Mouse (Mus musculus): Measurements from ENCODE around the gene Scd4. TPM values are rescaled to one million over a fixed set of nuclear protein-coding genes. Genes with fewer than 3 reads are reported as not detected.
"Not testable (repeated sequence)": the region's sequence is repeated elsewhere in the genome, so short reads cannot be mapped to it uniquely, and the experiment has no call there.

The Scd4 gene
- total RNA-seq, 4 experiments from 2014 or later, result 2.6 to 5.1 (median 3.1) TPM

GRCm38 (mm10) chr19:44300520-44300919, 32.4 kb upstream of the Scd4 start:
- DNase-seq (ENCODE audit: low spot score), result no peak

- no peak for DNase-seq (ENCODE audit: low spot score)
Measured at GRCm38 (mm10) chr19:44301176-44301575, 31.7 kb upstream of the Scd4 start.

GRCm38 (mm10) chr19:44301671-44302305, 31.1 kb upstream of the Scd4 start:
- DNase-seq (ENCODE audit: low spot score), result no peak

GRCm38 (mm10) chr19:44302901-44303300, 30.0 kb upstream of the Scd4 start:
- DNase-seq (ENCODE audit: low spot score), result no peak

GRCm38 (mm10) chr19:44303502-44303901, 29.4 kb upstream of the Scd4 start:
- DNase-seq (ENCODE audit: low spot score), result no peak

- DNase-seq (ENCODE audit: low spot score), result no peak
Measured at GRCm38 (mm10) chr19:44304419-44304818, 28.5 kb upstream of the Scd4 start.

- DNase-seq (ENCODE audit: low spot score), result no peak
Measured at GRCm38 (mm10) chr19:44304851-44305510, 27.9 kb upstream of the Scd4 start.

- no peak for DNase-seq (ENCODE audit: low spot score)
Measured at GRCm38 (mm10) chr19:44305701-44306100, 27.2 kb upstream of the Scd4 start.

- no peak for DNase-seq (ENCODE audit: low spot score)
Measured at GRCm38 (mm10) chr19:44306171-44306570, 26.7 kb upstream of the Scd4 start.

GRCm38 (mm10) chr19:44307101-44307914, 25.6 kb upstream of the Scd4 start:
- DNase-seq (ENCODE audit: low spot score), result no peak

- DNase-seq (ENCODE audit: low spot score), result no peak
Measured at GRCm38 (mm10) chr19:44307915-44308470, 24.9 kb upstream of the Scd4 start.

GRCm38 (mm10) chr19:44308611-44309246, 24.2 kb upstream of the Scd4 start:
- no peak for DNase-seq (ENCODE audit: low spot score)

GRCm38 (mm10) chr19:44309351-44310154, 23.3 kb upstream of the Scd4 start:
- DNase-seq (ENCODE audit: low spot score), result no peak

GRCm38 (mm10) chr19:44310155-44310575, 22.7 kb upstream of the Scd4 start:
- DNase-seq (ENCODE audit: low spot score), result not testable (repeated sequence)

- no peak for DNase-seq (ENCODE audit: low spot score)
Measured at GRCm38 (mm10) chr19:44310814-44311213, 22.1 kb upstream of the Scd4 start.

GRCm38 (mm10) chr19:44311306-44312006, 21.4 kb upstream of the Scd4 start:
- DNase-seq (ENCODE audit: low spot score), result no peak

- DNase-seq (ENCODE audit: low spot score), result no peak
Measured at GRCm38 (mm10) chr19:44312007-44312360, 20.9 kb upstream of the Scd4 start.

GRCm38 (mm10) chr19:44313066-44313465, 19.8 kb upstream of the Scd4 start:
- no peak for DNase-seq (ENCODE audit: low spot score)

GRCm38 (mm10) chr19:44314327-44314759, 18.5 kb upstream of the Scd4 start:
- DNase-seq (ENCODE audit: low spot score), result peak; percentile 91

GRCm38 (mm10) chr19:44314871-44315414, 17.9 kb upstream of the Scd4 start:
- DNase-seq (ENCODE audit: low spot score), result peak; percentile 71

Measured in heart, adult 8-10 months (tissue).